Mouse (Mus musculus) neural tube, embryonic 11.5 days (tissue): ENCODE measurements around the gene RPS10-NUDT3. TPM values are rescaled to one million over a fixed set of nuclear protein-coding genes. Genes with fewer than 3 reads are reported as not detected.
A peak's percentile ranks its signal among the peaks of the same experiment; 100 is the strongest.

Experiments
- ATAC-seq: fragments of 200-750 bp; cut with Nextera tagmentation; 2 replicates; pipeline ENCODE4 v1.8.0; 2017; ENCODE audit warnings: moderate number of reproducible peaks, mild to moderate bottlenecking, moderate TSS enrichment, moderate library complexity; ENCODE audit not compliant: insufficient read depth, low FRiP score, low TSS enrichment
- DNase-seq: peaks from one replicate; pipeline ENCODE4 v3.0.0-alpha.2; 2015; ENCODE audit warnings: low spot score
- H3K27ac ChIP-seq: fragments of 300-500 bp; sonication (generic); 2 replicates; pipeline ENCODE4 v1.5.1; 2014; ENCODE audit warnings: low read depth, mild to moderate bottlenecking, low read length
- H3K27me3 ChIP-seq: fragments of 300-500 bp; sonication (generic); 2 replicates; pipeline ENCODE4 v1.6.1; 2014; ENCODE audit warnings: mild to moderate bottlenecking, low read length, mixed read lengths; ENCODE audit not compliant: control insufficient read depth, insufficient read depth
- H3K36me3 ChIP-seq: fragments of 300-500 bp; sonication (generic); 2 replicates; pipeline ENCODE4 v1.6.1; 2014; ENCODE audit warnings: mild to moderate bottlenecking, low read length, moderate library complexity, mixed read lengths; ENCODE audit not compliant: control insufficient read depth, insufficient read depth
- H3K4me1 ChIP-seq: fragments of 300-500 bp; sonication (generic); 2 replicates; pipeline ENCODE4 v1.6.1; 2014; ENCODE audit warnings: low read length, mixed read lengths; ENCODE audit not compliant: control insufficient read depth, insufficient read depth
- H3K4me2 ChIP-seq: fragments of 300-500 bp; sonication (generic); 2 replicates; pipeline ENCODE4 v1.6.1; 2014; ENCODE audit warnings: low read depth, mild to moderate bottlenecking, moderate library complexity
- H3K4me3 ChIP-seq: fragments of 300-500 bp; sonication (generic); 2 replicates; pipeline ENCODE4 v1.5.1; 2014; ENCODE audit warnings: low read depth, low read length
- H3K9ac ChIP-seq: fragments of 300-500 bp; sonication (generic); 2 replicates; pipeline ENCODE4 v1.6.1; 2014; ENCODE audit warnings: mild to moderate bottlenecking, low read length
- H3K9me3 ChIP-seq: fragments of 300-500 bp; sonication (generic); 2 replicates; pipeline ENCODE4 v1.6.1; 2016; ENCODE audit warnings: low read length; ENCODE audit not compliant: control insufficient read depth
- WGBS: fragments of 180-500 bp; shearing (Covaris S2); extraction: QIAGEN DNeasy Blood & Tissue Kit; methylation state at CpG from one replicate; pipeline ENCODE4 v1.1.7; 2014; 5-methylcytosine and 5-hydroxymethylcytosine counted together
- polyA plus RNA-seq: library from polyadenylated mRNA; unstranded; fragments of >200 nt; fragmentation: Nextera tagmentation; extraction: Ambion mirVana; gene quantifications from 2 replicates; pipeline ENCODE4 v1.2.1, GENCODE M21; 2014

The RPS10-NUDT3 gene
- polyA plus RNA-seq, 1 experiment from 2014 or later = not detected

DNA sequence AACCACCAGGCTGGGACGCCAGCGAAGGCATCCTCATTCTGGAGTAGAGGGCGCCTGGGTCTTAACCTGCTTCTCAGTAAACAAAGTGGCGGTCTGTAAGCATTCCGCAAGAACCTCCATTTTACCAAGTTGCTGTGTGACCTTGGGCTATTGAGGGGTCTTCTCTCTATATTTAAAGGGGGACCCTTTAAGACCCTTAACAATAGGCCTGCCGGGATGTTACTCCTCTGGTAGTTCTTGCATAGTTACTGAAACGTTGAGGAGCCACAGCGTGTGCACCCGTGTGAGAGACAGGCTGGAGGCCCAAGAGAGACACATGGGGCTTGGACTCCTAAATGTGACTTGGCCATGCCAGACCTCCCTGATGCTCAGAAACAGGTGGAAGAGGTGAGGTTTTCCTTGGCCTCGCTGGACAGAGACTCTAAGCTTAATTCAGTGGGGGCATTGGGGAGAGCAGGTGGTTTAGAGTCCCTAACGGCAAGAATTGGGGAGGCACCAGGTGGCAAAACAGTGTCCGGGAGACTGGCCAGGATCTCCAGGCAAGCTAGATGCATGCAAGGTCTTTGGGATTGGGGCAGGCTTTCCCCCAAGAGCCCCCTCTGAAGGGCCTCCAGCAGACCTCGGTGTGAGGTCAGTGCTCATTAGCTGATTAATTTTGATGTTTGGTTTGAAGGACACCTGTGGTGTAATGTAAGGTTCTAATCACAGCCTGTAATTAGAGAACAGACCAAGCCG is 76.9 kb downstream of the RPS10-NUDT3 start:
- no peaks in the 10 kb centered on the region for H3K9me3 ChIP-seq
- H3K4me2 ChIP-seq = peak overlapping the region; percentile 91
- H3K9ac ChIP-seq = peak overlapping the region; percentile 93
- H3K27me3 ChIP-seq = no peaks in the 10 kb centered on the region
- DNase-seq (no peak), ATAC-seq (no peak)
- WGBS = 2% methylated on average over 14 of the region's 14 CpGs
- H3K4me1 ChIP-seq = peaks cover 33% of the 10 kb centered on the region
- peak overlapping the region; percentile 97 for H3K4me3 ChIP-seq
- peak overlapping the region; percentile 97 for H3K27ac ChIP-seq
- H3K36me3 ChIP-seq = 0 out of 2 replicates have a peak, but pooled peaks cover 2% of the 10 kb centered on the region

DNA sequence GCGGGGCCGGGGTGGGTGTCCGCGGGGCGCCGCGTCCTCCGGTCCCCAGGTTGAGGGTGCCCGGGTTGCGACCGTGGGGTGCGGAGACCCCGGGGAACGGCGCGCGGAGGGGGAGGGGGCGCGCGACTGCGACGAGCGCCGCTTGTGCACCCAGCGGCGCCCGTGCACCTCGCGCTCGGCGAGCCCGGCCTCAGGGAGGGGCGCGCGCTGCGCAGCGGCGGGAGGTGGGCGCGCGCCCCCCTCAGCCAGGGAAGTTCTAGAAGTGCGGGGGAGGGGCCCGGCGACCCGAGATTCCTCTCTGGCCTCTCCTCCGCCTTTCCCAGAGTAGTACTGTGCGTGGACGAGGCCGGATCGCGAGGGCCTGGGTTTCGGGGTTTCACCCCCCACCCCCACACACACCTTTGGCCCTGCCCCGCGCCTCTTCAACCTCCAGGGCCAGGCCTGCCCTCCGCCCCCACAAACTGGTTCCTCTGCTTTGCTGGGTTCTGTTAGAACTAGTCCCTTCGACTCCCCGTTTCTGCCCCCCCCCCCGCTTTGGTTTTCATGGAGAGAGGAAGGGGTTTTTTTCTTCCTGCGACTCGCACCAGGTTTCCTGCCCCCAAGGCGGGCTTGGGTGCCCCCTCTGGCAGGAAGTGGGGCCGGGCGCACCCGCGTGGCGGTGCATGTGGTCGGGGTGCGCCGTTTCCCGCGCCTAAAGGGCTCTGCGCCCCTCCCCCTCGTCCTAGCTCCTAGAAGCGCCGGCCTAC is 77.7 kb downstream of the RPS10-NUDT3 start:
- H3K36me3 ChIP-seq = 0 out of 2 replicates have a peak, but pooled peaks cover 2% of the 10 kb centered on the region
- WGBS = under 1% methylated on average over 55 of the region's 75 CpGs
- peaks cover 33% of the 10 kb centered on the region for H3K4me1 ChIP-seq
- peak; percentile 13; the same call in 1 of the 2 replicates for ATAC-seq
- peak; percentile 79 for DNase-seq
- H3K4me2 ChIP-seq = peak overlapping the region; percentile 91
- peak overlapping the region; percentile 93 for H3K9ac ChIP-seq
- H3K27me3 ChIP-seq = no peaks in the 10 kb centered on the region
- no peaks in the 10 kb centered on the region for H3K9me3 ChIP-seq
- peak overlapping the region; percentile 97 for H3K27ac ChIP-seq
- peak overlapping the region; percentile 97 for H3K4me3 ChIP-seq

DNA sequence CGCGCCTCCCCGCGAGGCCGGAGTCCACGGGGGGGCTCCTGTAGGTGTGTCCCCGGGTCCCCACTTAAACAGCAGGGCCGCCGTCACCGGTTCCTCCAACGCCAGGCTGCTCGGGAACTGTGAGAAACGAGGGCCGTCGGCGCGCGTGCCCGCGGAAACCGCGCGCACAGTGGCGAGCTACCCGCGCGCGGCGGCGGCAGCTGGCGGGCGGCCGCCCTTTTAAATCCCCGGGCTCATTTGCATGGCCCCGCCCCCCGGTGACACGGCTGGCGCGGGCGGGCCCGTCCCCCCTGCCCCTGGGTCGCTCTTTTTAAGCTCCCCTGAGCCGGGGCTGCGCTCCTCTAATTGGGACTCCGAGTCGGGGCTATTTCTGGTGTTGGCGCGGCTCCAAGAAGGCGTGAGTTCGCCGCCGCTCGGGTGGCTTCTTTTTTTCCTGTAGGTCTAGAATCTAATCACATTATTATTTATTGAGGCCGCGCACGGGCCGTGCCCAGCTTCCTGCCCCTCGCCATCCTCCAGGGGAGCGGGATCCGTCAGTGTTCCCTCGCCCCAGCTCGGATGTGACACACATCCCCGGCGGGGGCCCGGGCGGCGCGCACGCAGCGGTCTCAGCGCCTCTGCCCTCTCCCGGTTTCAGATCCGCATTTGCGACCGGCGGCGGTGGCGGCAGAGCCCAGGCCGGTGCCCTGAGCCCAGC is 78.6 kb downstream of the RPS10-NUDT3 start, which contains the start of gene Hmga1:
Gene Hmga1, plus strand, starts transcription at position 183 of the 697 bp plus-strand sequence.
- no peaks in the 10 kb centered on the region for H3K9me3 ChIP-seq
- ATAC-seq (peak; percentile 73), DNase-seq (peak; percentile 96)
- H3K4me2 ChIP-seq = peak within 1 kb of the TSS; percentile 91
- peak within 1 kb of the TSS; percentile 97 for H3K27ac ChIP-seq
- peak within 1 kb of the TSS; percentile 93 for H3K9ac ChIP-seq
- 0% methylated on average over 77 of the region's 79 CpGs for WGBS
- peaks cover 31% of the 10 kb centered on the region for H3K4me1 ChIP-seq
- no peaks in the 10 kb centered on the region for H3K36me3 ChIP-seq
- H3K27me3 ChIP-seq = no peaks in the 10 kb centered on the region
- H3K4me3 ChIP-seq = peak within 1 kb of the TSS; percentile 97

DNA sequence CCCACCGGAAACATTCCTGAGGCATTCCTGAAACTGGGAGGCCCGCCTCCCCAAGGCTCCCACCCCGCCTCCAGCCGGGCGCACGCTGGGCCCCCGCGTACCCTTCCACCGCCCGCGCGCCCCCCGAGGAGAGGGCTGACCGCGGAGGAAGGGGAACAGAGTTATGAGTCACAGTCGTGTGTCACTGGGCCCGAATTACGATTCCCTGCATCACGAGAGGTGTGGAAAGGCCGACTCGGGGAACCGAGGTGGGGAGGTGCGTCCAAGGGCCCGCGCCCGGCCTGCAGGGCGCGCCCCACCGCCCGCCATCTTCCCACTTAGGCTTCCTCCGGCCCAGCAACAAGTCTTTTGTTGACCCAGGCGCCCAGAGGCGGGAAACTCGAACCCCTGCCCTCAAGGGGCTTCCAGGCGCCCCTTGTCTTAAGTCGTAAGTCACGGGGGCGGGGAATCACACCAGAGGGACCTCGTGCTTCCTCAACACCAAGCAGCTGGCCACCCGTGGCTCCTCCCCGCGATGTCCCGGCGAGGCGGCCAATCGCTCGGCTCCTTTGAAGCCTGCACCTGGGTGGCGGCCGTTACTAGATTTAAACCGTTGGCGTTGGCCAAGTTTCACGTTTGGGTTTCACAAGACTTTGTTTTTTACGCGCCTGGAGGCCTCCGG is 79.4 kb downstream of the RPS10-NUDT3 start:
- peak overlapping the region; percentile 91 for H3K4me2 ChIP-seq
- H3K4me1 ChIP-seq = peaks cover 31% of the 10 kb centered on the region
- DNase-seq = peak; percentile 88
- H3K27ac ChIP-seq = peak overlapping the region; percentile 97
- WGBS = under 1% methylated on average over 49 of the region's 55 CpGs
- no peaks in the 10 kb centered on the region for H3K27me3 ChIP-seq
- ATAC-seq = peak; percentile 22
- H3K36me3 ChIP-seq = no peaks in the 10 kb centered on the region
- H3K4me3 ChIP-seq = peak overlapping the region; percentile 97
- peak overlapping the region; percentile 93 for H3K9ac ChIP-seq
- H3K9me3 ChIP-seq = no peaks in the 10 kb centered on the region

DNA sequence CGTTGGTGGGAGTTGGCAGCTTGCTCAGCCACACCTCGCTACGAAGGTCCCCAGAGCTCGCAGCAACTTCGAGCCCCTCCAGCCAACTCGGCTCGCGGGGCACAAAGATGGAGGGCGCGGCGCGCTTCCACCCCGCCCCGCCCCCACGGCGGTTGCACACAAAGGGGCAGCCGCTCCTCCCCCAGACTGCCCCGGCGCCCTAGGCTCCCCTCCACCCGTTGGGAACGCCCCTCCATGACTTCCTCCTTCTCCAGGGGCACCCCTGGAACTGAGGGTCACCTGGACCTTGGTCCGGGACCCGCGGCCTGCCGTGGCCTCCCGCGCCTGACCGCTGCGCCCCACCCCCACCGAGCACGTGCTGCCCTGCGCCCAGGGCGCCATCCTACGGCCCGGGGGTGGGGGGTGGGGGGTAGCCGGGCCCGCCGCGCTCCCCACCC is 79.9 kb downstream of the RPS10-NUDT3 start:
- peak; percentile 87 for DNase-seq
- peak; percentile 24; the same call in 1 of the 2 replicates for ATAC-seq
- H3K4me3 ChIP-seq = peak overlapping the region; percentile 97
- WGBS = under 1% methylated on average over 27 of the region's 39 CpGs
- H3K27ac ChIP-seq = peak overlapping the region; percentile 97
- H3K4me1 ChIP-seq = peaks cover 30% of the 10 kb centered on the region
- H3K9ac ChIP-seq = peak overlapping the region; percentile 93
- H3K36me3 ChIP-seq = no peaks in the 10 kb centered on the region
- H3K27me3 ChIP-seq = no peaks in the 10 kb centered on the region
- H3K4me2 ChIP-seq = peak overlapping the region; percentile 91
- H3K9me3 ChIP-seq = no peaks in the 10 kb centered on the region

DNA sequence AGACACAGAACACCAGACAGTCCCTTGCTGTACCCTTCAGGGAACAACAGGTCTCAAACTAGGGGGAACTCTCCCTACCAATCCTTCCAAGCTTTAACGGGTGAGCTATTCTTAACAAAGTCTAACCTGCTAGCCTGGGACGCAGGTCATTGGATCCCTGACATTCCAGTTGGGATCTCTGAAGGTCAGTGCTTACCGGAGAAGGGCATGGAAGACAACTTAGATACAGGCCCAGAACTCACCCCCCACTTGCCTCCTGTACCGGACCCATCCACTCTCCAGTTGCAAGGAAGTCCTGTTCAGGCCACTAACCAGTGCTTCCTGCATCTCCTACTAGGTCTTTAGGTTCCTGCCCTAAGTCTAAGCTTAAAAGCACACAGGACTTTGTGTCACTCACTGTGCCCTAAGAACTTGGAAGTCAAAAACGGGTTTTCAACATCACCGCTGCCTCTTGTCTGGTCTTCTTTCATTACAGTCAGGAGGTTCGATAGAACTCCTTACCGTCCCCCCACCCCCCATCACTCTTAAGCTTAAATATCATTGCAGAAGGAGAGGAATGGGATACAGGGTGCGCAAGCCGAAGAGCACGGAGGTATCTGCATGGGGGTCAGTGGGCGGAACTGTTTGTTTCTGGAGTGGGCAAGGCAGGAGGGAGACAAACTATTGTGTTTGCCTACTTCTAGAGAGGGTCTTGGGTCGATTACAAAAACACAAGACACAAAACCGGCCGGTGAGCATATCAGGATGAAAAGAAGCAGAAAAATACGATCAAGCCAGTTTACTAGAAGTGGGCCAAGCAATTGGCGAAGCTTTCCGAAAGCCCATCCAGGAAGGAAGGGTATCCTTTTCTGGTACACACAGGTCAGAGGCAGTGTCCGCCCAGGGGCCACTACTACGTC is 80.7 kb downstream of the RPS10-NUDT3 start:
- peak overlapping the region; percentile 97 for H3K27ac ChIP-seq
- no peaks in the 10 kb centered on the region for H3K9me3 ChIP-seq
- peaks cover 28% of the 10 kb centered on the region for H3K4me1 ChIP-seq
- peak overlapping the region; percentile 91 for H3K4me2 ChIP-seq
- 38% methylated on average over 20 of the region's 20 CpGs for WGBS
- ATAC-seq (no peak), DNase-seq (no peak)
- H3K27me3 ChIP-seq = no peaks in the 10 kb centered on the region
- no peaks in the 10 kb centered on the region for H3K36me3 ChIP-seq
- H3K9ac ChIP-seq = peak overlapping the region; percentile 93
- peak overlapping the region; percentile 97 for H3K4me3 ChIP-seq

DNA sequence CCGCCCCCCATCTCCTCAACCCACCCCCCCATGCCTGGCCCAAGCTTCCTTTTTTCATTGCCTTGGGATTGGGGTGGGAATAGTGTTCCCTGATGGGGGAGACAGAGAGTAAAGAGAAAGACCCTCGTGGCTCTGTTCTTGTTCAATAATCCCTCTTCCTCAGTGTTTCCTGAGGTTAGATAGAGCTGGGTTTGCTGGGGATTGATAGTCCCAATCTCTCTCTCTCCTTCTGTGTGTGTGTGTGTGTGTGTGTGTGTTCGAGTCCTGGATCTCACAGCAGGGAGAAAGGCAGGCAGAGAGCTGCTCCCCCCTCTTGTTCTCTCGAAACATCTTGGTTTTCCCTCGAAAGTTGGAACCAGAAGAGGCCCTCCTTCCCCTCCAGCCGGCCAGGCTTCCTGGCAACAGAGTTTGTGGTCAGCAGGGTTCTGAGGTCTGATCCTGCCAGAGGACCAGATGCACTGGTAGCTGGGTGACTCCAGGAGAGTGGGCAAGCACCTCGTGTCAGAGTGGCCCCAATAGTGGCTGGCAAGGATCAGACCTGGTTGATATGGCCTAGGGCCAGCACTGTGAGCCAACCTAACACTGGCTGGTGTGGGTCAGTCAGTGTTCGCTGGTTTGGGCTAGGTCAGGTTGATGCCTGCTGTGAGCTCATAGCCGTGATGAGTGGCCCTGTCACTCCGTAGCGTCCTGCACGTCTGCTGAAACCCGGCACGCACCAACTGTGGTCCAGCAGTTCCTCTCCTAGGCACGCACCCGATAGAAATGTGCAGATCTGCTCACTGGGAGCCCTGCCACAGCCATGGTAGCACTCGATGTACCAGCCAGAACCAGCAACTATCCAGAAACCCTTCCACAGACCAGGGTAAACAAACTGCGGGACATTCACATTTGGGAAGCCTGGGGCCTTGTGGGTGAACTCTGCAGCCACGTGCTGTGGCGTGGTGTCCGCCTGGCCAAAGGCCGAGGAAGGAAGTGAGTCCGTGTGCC is 82.5 kb downstream of the RPS10-NUDT3 start:
- Histone ChIP-seq H3K4me2 (no peak overlapping the region), H3K27ac (no peak overlapping the region), H3K9ac (no peak overlapping the region), H3K36me3 (no peaks in the 10 kb centered on the region), H3K9me3 (no peaks in the 10 kb centered on the region), H3K4me1 (peaks cover 18% of the 10 kb centered on the region; the same call in 1 of the 2 replicates), H3K27me3 (no peaks in the 10 kb centered on the region), H3K4me3 (no peak overlapping the region)
- DNase-seq (no peak), ATAC-seq (no peak)
- 78% methylated on average over 23 of the region's 23 CpGs for WGBS
